Mouse (Mus musculus) lung, embryonic 14.5 days (tissue): ENCODE data around the gene Rsg1. TPM values are rescaled to one million over a fixed set of nuclear protein-coding genes. Genes with fewer than 3 reads are reported as not detected.

ENCODE experiments used
- ATAC-seq: fragments of 200-750 bp; cut with Nextera tagmentation; 2 replicates; pipeline ENCODE4 v1.8.0; 2017; ENCODE audit warnings: mild to moderate bottlenecking, moderate TSS enrichment, moderate library complexity; ENCODE audit not compliant: insufficient read depth
- DNase-seq: peaks from one replicate; pipeline ENCODE4 v3.0.0-alpha.2; 2015
- H3K27ac ChIP-seq: fragments of 300-500 bp; sonication (generic); 2 replicates; pipeline ENCODE4 v1.5.1; 2014; ENCODE audit warnings: low read depth, mild to moderate bottlenecking, moderate library complexity
- H3K27me3 ChIP-seq: fragments of 300-500 bp; sonication (generic); 2 replicates; pipeline ENCODE4 v1.6.1; 2014; ENCODE audit warnings: low read length, control low read depth; ENCODE audit not compliant: insufficient read depth
- H3K36me3 ChIP-seq: fragments of 300-500 bp; sonication (generic); 2 replicates; pipeline ENCODE4 v1.6.1; 2014; ENCODE audit warnings: control low read depth; ENCODE audit not compliant: insufficient read depth
- H3K4me1 ChIP-seq: fragments of 300-500 bp; sonication (generic); 2 replicates; pipeline ENCODE4 v1.6.1; 2014; ENCODE audit warnings: antibody characterized with exemption, control low read depth; ENCODE audit not compliant: insufficient read depth
- H3K4me2 ChIP-seq: fragments of 300-500 bp; sonication (generic); 2 replicates; pipeline ENCODE4 v1.6.1; 2014; ENCODE audit warnings: mild to moderate bottlenecking
- H3K4me3 ChIP-seq: fragments of 300-500 bp; sonication (generic); 2 replicates; pipeline ENCODE4 v1.5.1; 2014; ENCODE audit warnings: low read depth, low read length
- H3K9ac ChIP-seq: fragments of 300-500 bp; sonication (generic); 2 replicates; pipeline ENCODE4 v1.6.1; 2014
- H3K9me3 ChIP-seq: fragments of 300-500 bp; sonication (generic); 2 replicates; pipeline ENCODE4 v1.6.1; 2016; ENCODE audit warnings: low read depth, low read length, control low read depth
- CTCF ChIP-seq: IDR thresholded peaks from 2 replicates; pipeline ENCODE4 v1.5.1; 2016; ENCODE audit warnings: antibody characterized with exemption, low read depth
- WGBS: fragments of 180-500 bp; shearing (Covaris S2); extraction: QIAGEN DNeasy Blood & Tissue Kit; methylation state at CpG from one replicate; pipeline ENCODE4 v1.1.7; 2014; 5-methylcytosine and 5-hydroxymethylcytosine counted together
- polyA plus RNA-seq: library from polyadenylated mRNA; unstranded; fragments of >200 nt; fragmentation: Nextera tagmentation; extraction: Ambion mirVana; gene quantifications from 2 replicates; pipeline ENCODE4 v1.2.1, GENCODE M21; 2014

Rsg1 gene
- polyA plus RNA-seq, 1 experiment from 2014 or later: 6.3 TPM

DNA sequence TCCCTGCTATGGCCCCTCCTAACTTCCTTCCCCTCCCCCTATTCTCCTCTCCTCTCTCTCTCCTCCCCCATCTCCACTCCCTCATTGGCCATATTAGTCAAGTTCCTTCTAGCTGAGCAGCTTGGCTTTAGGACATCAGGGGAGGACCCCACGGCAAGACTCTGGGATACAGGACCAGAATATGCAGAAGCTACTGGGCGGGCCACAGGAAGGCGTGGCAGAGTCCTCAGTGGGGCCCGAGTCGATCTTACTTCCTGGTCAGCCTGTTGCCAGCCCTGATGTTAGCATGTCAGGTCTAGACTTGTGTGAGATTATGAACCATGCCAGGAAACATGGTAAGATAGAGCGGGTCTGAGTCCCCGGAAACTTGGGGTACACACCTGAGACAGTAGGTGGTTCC, 14.9 kb downstream of the Rsg1 start:
- DNase-seq (no peak), ATAC-seq (no peak)
- WGBS: 83% methylated on average over 7 of the region's 7 CpGs
- Histone ChIP-seq H3K4me3 (no peak overlapping the region), H3K27me3 (no peaks in the 10 kb centered on the region), H3K36me3 (no peaks in the 10 kb centered on the region), H3K4me1 (no peaks in the 10 kb centered on the region), H3K9ac (no peak overlapping the region), H3K4me2 (no peak overlapping the region), H3K9me3 (no peaks in the 10 kb centered on the region), H3K27ac (no peak overlapping the region)
- no peak for TF ChIP-seq CTCF

GRCm38 (mm10) chr4:141233196-141233595, 19.4 kb downstream of the Rsg1 start:
- Histone ChIP-seq H3K9me3 (no peaks in the 10 kb centered on the region), H3K4me2 (no peak overlapping the region), H3K4me3 (no peak overlapping the region), H3K27ac (no peak overlapping the region), H3K36me3 (no peaks in the 10 kb centered on the region), H3K4me1 (no peaks in the 10 kb centered on the region), H3K9ac (no peak overlapping the region), H3K27me3 (peaks cover 2% of the 10 kb centered on the region; the same call in 1 of the 2 replicates)
- 90% methylated on average over 4 of the region's 4 CpGs for WGBS
- TF ChIP-seq CTCF: no peak
- DNase-seq: no peak
- ATAC-seq: no peak

GRCm38 (mm10) chr4:141235537-141236111, 21.9 kb downstream of the Rsg1 start:
- TF ChIP-seq CTCF: no peak
- ATAC-seq (no peak), DNase-seq (no peak)
- no peak overlapping the region for H3K9ac ChIP-seq
- H3K27me3 ChIP-seq: peaks cover 16% of the 10 kb centered on the region
- H3K4me1 ChIP-seq: 0 out of 2 replicates have a peak, but pooled peaks cover 4% of the 10 kb centered on the region
- H3K4me3 ChIP-seq: no peak overlapping the region
- no peaks in the 10 kb centered on the region for H3K9me3 ChIP-seq
- no peak overlapping the region for H3K4me2 ChIP-seq
- H3K36me3 ChIP-seq: no peaks in the 10 kb centered on the region
- H3K27ac ChIP-seq: no peak overlapping the region
- WGBS: 64% methylated on average over 6 of the region's 6 CpGs

DNA sequence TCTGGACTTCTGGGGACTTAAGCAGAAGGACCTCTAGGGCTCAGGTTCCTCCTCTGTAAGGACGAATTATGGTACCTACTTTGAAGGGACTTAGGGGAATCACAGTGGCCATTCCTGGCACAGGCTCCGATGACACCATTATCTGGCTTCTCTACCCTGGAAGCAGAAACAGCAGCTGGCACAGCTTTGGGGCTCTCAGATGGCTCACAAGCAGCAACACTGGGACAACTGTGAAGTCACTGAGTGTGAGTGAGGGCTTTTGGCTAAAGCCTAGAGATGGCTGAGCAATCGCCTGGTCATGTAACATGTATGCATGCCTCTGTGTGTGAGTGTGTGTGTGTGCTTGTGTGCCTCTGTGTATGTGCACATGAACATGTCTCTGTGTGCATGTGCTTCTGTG, 23.1 kb downstream of the Rsg1 start:
- Histone ChIP-seq H3K9me3 (no peaks in the 10 kb centered on the region), H3K9ac (no peak overlapping the region), H3K4me2 (no peak overlapping the region), H3K4me3 (no peak overlapping the region), H3K4me1 (peaks cover 16% of the 10 kb centered on the region), H3K27me3 (peaks cover 26% of the 10 kb centered on the region), H3K36me3 (no peaks in the 10 kb centered on the region), H3K27ac (no peak overlapping the region)
- TF ChIP-seq CTCF: no peak
- ATAC-seq (no peak), DNase-seq (no peak)
- 62% methylated on average over 3 of the region's 3 CpGs for WGBS

DNA sequence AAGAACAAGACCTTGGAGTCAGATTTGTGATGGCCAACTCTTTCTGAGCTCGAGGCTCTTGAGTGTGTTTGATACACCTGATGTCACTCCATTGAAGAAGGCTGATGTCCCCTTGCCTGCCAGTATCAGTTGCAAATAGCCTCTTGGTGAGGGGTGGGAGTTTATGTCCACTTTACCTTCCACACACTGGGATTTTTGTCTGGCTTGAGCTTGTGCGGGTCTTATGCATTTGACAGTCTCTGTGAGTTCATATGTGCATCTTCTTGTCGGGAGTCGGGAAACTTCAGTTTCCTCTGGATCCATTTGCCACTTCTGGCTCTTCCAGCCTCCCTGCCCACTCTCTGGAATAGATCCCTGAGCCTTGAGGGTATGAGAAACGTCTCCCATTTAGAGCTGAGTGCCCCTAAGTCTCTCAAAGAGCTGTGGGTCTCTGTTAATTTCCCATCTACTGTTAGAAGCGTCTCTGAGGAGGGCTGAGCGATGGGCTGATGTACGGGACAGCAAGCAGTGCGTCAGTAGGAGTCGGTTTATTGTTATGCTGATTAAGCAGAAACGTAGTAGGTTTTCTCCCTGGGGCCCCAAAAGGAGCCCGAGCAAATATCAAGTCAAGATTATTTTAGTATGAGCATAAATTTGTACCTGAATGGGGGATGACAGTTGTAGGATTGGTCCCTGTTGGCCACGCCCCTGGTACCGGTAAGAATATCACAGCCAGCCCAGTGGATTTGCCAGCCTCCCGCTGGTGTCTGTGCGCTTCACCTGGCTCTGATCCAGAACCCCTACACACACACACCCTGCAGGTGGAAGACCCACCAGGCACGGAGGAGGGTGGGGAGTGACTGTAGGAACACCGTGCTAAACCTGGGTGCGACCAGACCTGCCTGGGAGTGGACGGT, 25.0 kb downstream of the Rsg1 start:
- H3K4me1 ChIP-seq: peaks cover 33% of the 10 kb centered on the region
- no peak overlapping the region for H3K9ac ChIP-seq
- TF ChIP-seq CTCF: peak; percentile 8; the same call in 1 of the 2 replicates

DNA sequence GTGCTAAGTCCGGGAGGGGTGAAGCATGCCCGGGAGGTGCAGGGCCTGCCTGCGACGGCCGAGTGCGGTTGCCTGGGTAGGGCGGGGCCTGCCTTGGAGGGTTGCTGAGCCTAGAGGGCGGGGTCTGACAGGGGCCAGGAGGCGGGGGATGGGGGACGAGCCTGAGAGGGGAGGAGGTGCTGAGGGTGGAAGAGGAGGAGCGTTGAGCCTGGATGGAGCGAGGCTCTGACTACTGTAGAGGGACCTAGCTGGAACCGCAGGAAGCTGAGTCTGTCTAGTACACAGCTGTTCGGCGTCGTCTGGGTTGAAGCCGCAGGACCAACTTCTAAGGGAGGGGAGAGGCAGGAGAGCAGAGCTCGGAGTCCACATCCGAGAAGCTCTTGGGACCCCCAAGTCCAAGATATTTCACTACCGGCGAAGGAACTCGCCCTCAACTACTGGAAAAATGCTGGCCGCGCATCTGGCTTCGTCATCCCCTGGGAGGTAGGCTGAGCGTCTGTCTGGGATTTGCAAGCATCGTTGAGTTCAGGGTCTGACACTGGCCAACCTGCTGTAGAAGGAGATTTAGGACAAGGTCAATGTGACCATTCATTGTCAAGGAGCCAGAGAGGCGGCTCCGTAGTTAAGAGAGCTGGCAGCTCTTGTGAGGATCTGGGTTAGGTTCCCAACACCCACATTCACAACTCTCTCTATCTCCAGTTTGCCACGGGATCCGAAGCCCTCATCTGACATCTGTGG, 25.8 kb downstream of the Rsg1 start, which contains the start of gene Arhgef19:
Arhgef19 (plus strand) TSS at position 112 of the 738 bp plus-strand sequence.
- H3K9ac ChIP-seq: peak within 1 kb of the TSS; percentile 35; the same call in 1 of the 2 replicates
- peak; percentile 93 for ATAC-seq
- H3K36me3 ChIP-seq: no peaks in the 10 kb centered on the region
- H3K4me2 ChIP-seq: peak within 1 kb of the TSS; percentile 78
- peak within 1 kb of the TSS; percentile 36 for H3K4me3 ChIP-seq
- no peak within 1 kb of the TSS; the same call in 1 of the 2 replicates for H3K27ac ChIP-seq
- H3K27me3 ChIP-seq: peaks cover 35% of the 10 kb centered on the region
- H3K4me1 ChIP-seq: peaks cover 38% of the 10 kb centered on the region
- peak; percentile 90 for DNase-seq
- H3K9me3 ChIP-seq: no peaks in the 10 kb centered on the region
- WGBS: 1% methylated on average over 31 of the region's 31 CpGs
- no peak; the same call in 1 of the 2 replicates for TF ChIP-seq CTCF

More for the DNA sequence above, 25.0 kb downstream of the Rsg1 start:
- ATAC-seq: no peak; the same call in 1 of the 2 replicates
- 3% methylated on average over 20 of the region's 20 CpGs for WGBS
- peak; percentile 41 for DNase-seq
- H3K27ac ChIP-seq: no peak overlapping the region
- H3K9me3 ChIP-seq: no peaks in the 10 kb centered on the region
- peaks cover 35% of the 10 kb centered on the region for H3K27me3 ChIP-seq
- H3K4me3 ChIP-seq: peak overlapping the region; percentile 36
- H3K36me3 ChIP-seq: no peaks in the 10 kb centered on the region
- H3K4me2 ChIP-seq: peak overlapping the region; percentile 78
